Mouse (Mus musculus): ENCODE results near the gene Ndrg3. TPM values are rescaled to one million over a fixed set of nuclear protein-coding genes. Genes with fewer than 3 reads are reported as not detected.

The Ndrg3 gene
- polyA plus RNA-seq, 1 experiment from 2014 or later: 22.8 TPM

DNA sequence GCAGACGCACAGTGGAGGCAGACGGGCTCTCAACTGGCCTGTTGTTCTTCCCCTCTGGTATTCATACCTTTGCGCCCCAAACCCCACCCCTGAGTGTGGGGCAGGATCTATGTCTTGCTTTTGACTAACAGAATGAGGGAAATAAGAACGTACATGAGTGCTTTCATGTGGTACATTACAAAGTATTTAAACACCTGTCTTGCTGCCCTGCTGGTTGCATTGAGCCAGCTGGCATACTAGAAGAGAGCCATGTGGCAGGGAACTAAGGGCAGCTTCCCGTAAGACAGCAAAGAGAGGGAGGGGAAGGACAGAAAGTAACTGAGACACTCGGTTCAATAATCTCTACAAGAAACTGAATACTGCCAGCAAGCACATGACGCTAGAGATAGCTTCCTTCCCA is 21.6 kb downstream of the Ndrg3 start:
- no peaks in the 10 kb centered on the region for H3K36me3 ChIP-seq (ENCODE audit: insufficient read depth, low read length)
- H3K9me3 ChIP-seq (ENCODE audit: low read length): no peaks in the 10 kb centered on the region
- H3K9ac ChIP-seq (replicated peaks; ENCODE audit: low read depth): no peak overlapping the region
- no peak overlapping the region for H3K27ac ChIP-seq (ENCODE audit: low read length)
- TF ChIP-seq EP300 (IDR thresholded peaks at IDR 0.05) (no peak), CTCF (IDR thresholded peaks at IDR 0.05) (no peak)
- H3K27me3 ChIP-seq (replicated peaks; ENCODE audit: insufficient read depth, low read length): no peaks in the 10 kb centered on the region
- H3K4me2 ChIP-seq (replicated peaks; ENCODE audit: low read depth, low read length): no peak overlapping the region
- DNase-seq (ENCODE audit: low spot score) (no peak), ATAC-seq (no peak)
- no peaks in the 10 kb centered on the region for H3K4me1 ChIP-seq (ENCODE audit: insufficient read depth, low read depth, low read length)
- no peak overlapping the region for H3K4me3 ChIP-seq (ENCODE audit: low read depth, low read length)
- WGBS: 71% methylated on average over 7 of the region's 7 CpGs

- WGBS: 76% methylated on average over 4 of the region's 4 CpGs
- Histone ChIP-seq H3K9me3 (ENCODE audit: low read length) (no peaks in the 10 kb centered on the region), H3K4me3 (ENCODE audit: low read depth, low read length) (no peak overlapping the region), H3K9ac (replicated peaks; ENCODE audit: low read depth) (no peak overlapping the region), H3K36me3 (ENCODE audit: insufficient read depth, low read length) (no peaks in the 10 kb centered on the region), H3K27ac (ENCODE audit: low read length) (no peak overlapping the region), H3K27me3 (replicated peaks; ENCODE audit: insufficient read depth, low read length) (no peaks in the 10 kb centered on the region), H3K4me2 (replicated peaks; ENCODE audit: low read depth, low read length) (no peak overlapping the region), H3K4me1 (ENCODE audit: insufficient read depth, low read depth, low read length) (no peaks in the 10 kb centered on the region)
- DNase-seq (ENCODE audit: low spot score): no peak
- TF ChIP-seq EP300 (IDR thresholded peaks at IDR 0.05) (no peak), CTCF (IDR thresholded peaks at IDR 0.05) (no peak)
- no peak for ATAC-seq
These were observed 23.4 kb downstream of the Ndrg3 start for GRCm38 (mm10) chr2:156968501-156968900.

DNA sequence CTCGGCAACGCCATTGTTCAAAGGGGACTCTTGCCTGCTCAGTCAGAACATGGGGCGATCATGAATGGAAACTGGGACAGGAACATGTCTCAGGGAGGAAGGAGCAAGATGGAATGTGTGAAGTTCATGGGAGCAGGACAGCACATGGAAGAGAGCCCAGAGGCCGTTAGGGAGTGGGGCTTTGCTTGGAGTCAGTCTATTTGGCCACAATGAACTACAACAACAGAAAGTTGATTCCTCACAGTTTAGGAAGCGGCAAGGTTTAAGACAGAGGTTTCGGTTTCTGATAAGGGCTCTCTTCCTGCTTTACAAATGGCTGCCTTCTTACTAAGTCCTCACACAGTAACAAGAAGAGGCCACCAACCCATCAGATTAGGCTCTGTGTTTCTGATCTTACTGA is 24.5 kb downstream of the Ndrg3 start:
- ATAC-seq: no peak
- Histone ChIP-seq H3K4me1 (ENCODE audit: insufficient read depth, low read depth, low read length) (no peaks in the 10 kb centered on the region), H3K36me3 (ENCODE audit: insufficient read depth, low read length) (no peaks in the 10 kb centered on the region), H3K27me3 (replicated peaks; ENCODE audit: insufficient read depth, low read length) (no peaks in the 10 kb centered on the region), H3K27ac (ENCODE audit: low read length) (no peak overlapping the region), H3K4me2 (replicated peaks; ENCODE audit: low read depth, low read length) (no peak overlapping the region), H3K4me3 (ENCODE audit: low read depth, low read length) (no peak overlapping the region), H3K9me3 (ENCODE audit: low read length) (no peaks in the 10 kb centered on the region), H3K9ac (replicated peaks; ENCODE audit: low read depth) (no peak overlapping the region)
- WGBS: 72% methylated on average over 6 of the region's 6 CpGs
- DNase-seq (ENCODE audit: low spot score): peak; percentile 41
- no peak for TF ChIP-seq EP300 (IDR thresholded peaks at IDR 0.05)

DNA sequence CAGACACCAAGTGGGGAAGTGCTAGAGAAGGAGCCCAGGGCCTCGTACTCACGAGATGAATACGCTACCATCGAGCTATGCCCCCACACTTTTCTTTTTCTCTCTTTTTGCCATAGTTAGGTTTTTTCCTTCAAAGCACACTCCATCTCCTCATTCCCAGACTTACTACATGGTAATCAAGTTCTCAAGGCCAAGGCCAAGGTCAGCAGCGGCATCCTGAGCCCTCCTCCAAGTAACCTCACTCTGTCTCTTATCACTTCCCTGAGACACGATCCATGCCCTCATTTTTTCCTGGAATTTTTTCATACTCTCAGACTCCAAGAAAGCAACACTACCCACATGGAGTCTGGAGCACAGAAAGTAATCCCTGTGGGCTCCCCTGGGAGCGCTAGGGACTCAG is 28.0 kb downstream of the Ndrg3 start:
- WGBS: 85% methylated on average over 7 of the region's 7 CpGs
- H3K9me3 ChIP-seq (ENCODE audit: low read length): no peaks in the 10 kb centered on the region
- DNase-seq (ENCODE audit: low spot score) (no peak), ATAC-seq (no peak)
- no peak overlapping the region for H3K9ac ChIP-seq (replicated peaks; ENCODE audit: low read depth)
- no peak overlapping the region for H3K4me3 ChIP-seq (ENCODE audit: low read depth, low read length)
- TF ChIP-seq CTCF (IDR thresholded peaks at IDR 0.05) (no peak), EP300 (IDR thresholded peaks at IDR 0.05) (no peak)
- no peak overlapping the region for H3K4me2 ChIP-seq (replicated peaks; ENCODE audit: low read depth, low read length)
- H3K27me3 ChIP-seq (replicated peaks; ENCODE audit: insufficient read depth, low read length): no peaks in the 10 kb centered on the region
- no peak overlapping the region for H3K27ac ChIP-seq (ENCODE audit: low read length)
- no peaks in the 10 kb centered on the region for H3K4me1 ChIP-seq (ENCODE audit: insufficient read depth, low read depth, low read length)
- no peaks in the 10 kb centered on the region for H3K36me3 ChIP-seq (ENCODE audit: insufficient read depth, low read length)

DNA sequence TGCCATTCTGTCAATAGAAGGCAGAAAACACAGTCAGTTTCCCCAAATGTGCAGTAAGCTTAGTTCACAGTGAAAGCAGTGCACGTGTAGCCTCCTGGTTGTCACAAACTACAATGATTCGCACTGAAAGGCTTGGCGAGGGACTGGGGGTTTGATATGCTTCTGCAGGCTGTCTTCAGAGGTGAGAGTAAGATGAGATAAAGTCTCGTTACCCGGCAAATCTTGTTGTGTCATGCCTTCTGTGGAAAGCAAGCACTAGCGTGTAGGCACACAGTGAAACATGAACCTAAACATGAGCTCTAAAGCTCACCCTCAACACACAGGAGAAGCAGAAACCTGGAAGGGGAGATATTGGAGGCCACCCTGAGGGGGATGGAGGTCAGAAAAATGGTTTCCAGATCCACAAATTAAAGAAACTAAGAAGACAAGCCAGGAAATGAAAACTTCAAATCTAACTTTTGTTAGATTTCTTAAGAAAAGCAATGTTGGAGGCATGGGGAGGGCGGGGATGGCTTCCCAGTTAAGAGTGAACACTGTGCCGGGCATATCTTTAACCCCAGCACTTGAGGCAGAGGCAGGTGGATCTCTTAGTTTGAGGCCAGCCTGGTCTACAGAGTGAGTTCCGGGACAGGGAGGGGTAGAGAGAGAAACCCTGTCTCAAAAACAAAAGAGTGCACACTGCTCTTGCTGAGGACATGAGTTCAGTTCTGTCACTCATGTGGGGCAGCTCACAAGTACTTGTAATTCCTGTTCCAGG is 33.2 kb downstream of the Ndrg3 start:
- Histone ChIP-seq H3K9ac (replicated peaks; ENCODE audit: low read depth) (no peak overlapping the region), H3K36me3 (ENCODE audit: insufficient read depth, low read length) (no peaks in the 10 kb centered on the region), H3K9me3 (ENCODE audit: low read length) (no peaks in the 10 kb centered on the region), H3K27me3 (replicated peaks; ENCODE audit: insufficient read depth, low read length) (no peaks in the 10 kb centered on the region), H3K4me1 (ENCODE audit: insufficient read depth, low read depth, low read length) (no peaks in the 10 kb centered on the region), H3K4me3 (ENCODE audit: low read depth, low read length) (no peak overlapping the region), H3K4me2 (replicated peaks; ENCODE audit: low read depth, low read length) (no peak overlapping the region), H3K27ac (ENCODE audit: low read length) (no peak overlapping the region)
- TF ChIP-seq EP300 (IDR thresholded peaks at IDR 0.05): no peak
- TF ChIP-seq CTCF (IDR thresholded peaks at IDR 0.05): no peak
- ATAC-seq: no peak
- WGBS: 84% methylated on average over 9 of the region's 9 CpGs
- no peak for DNase-seq (ENCODE audit: low spot score)

- H3K27me3 ChIP-seq (replicated peaks; ENCODE audit: insufficient read depth, low read length): no peaks in the 10 kb centered on the region
- no peak overlapping the region for H3K9ac ChIP-seq (replicated peaks; ENCODE audit: low read depth)
- H3K27ac ChIP-seq (ENCODE audit: low read length): no peak overlapping the region
- TF ChIP-seq EP300 (IDR thresholded peaks at IDR 0.05) (no peak), CTCF (IDR thresholded peaks at IDR 0.05) (no peak)
- no peak overlapping the region for H3K4me2 ChIP-seq (replicated peaks; ENCODE audit: low read depth, low read length)
- 90% methylated on average over 2 of the region's 2 CpGs for WGBS
- H3K4me3 ChIP-seq (ENCODE audit: low read depth, low read length): no peak overlapping the region
- DNase-seq (ENCODE audit: low spot score) (no peak), ATAC-seq (no peak)
- no peaks in the 10 kb centered on the region for H3K9me3 ChIP-seq (ENCODE audit: low read length)
- no peaks in the 10 kb centered on the region for H3K4me1 ChIP-seq (ENCODE audit: insufficient read depth, low read depth, low read length)
- H3K36me3 ChIP-seq (ENCODE audit: insufficient read depth, low read length): no peaks in the 10 kb centered on the region
These were observed 34.8 kb downstream of the Ndrg3 start for GRCm38 (mm10) chr2:156957035-156957434.

GRCm38 (mm10) chr2:156956306-156956705 is 35.5 kb downstream of the Ndrg3 start:
- ATAC-seq (no peak), DNase-seq (ENCODE audit: low spot score) (no peak)
- no peaks in the 10 kb centered on the region for H3K27me3 ChIP-seq (replicated peaks; ENCODE audit: insufficient read depth, low read length)
- H3K4me2 ChIP-seq (replicated peaks; ENCODE audit: low read depth, low read length): no peak overlapping the region
- TF ChIP-seq CTCF (IDR thresholded peaks at IDR 0.05): no peak
- H3K36me3 ChIP-seq (ENCODE audit: insufficient read depth, low read length): no peaks in the 10 kb centered on the region
- H3K4me3 ChIP-seq (ENCODE audit: low read depth, low read length): no peak overlapping the region
- H3K27ac ChIP-seq (ENCODE audit: low read length): no peak overlapping the region
- no peaks in the 10 kb centered on the region for H3K4me1 ChIP-seq (ENCODE audit: insufficient read depth, low read depth, low read length)
- no peak overlapping the region for H3K9ac ChIP-seq (replicated peaks; ENCODE audit: low read depth)
- H3K9me3 ChIP-seq (ENCODE audit: low read length): no peaks in the 10 kb centered on the region
- WGBS: 69% methylated on average over 7 of the region's 7 CpGs
